Mouse (Mus musculus): ENCODE measurements around the gene Mob3b. TPM values are rescaled to one million over a fixed set of nuclear protein-coding genes. Genes with fewer than 3 reads are reported as not detected.

The Mob3b gene
- total RNA-seq, 2 experiments from 2014 or later = 5.0 to 5.4 TPM

- DNase-seq = no peak
Observed at GRCm38 (mm10) chr4:35003550-35004326, 153.5 kb downstream of the Mob3b start.

GRCm38 (mm10) chr4:34996616-34997015, 160.7 kb downstream of the Mob3b start:
- DNase-seq = no peak

- DNase-seq = no peak
Observed at GRCm38 (mm10) chr4:34993639-34993975, 163.7 kb downstream of the Mob3b start.

- DNase-seq = no peak
Observed at GRCm38 (mm10) chr4:34992866-34993638, 164.2 kb downstream of the Mob3b start.

- no peak for DNase-seq
Observed at GRCm38 (mm10) chr4:34991891-34992865, 165.1 kb downstream of the Mob3b start.

- DNase-seq = no peak
Observed at GRCm38 (mm10) chr4:34991116-34991515, 166.2 kb downstream of the Mob3b start.

GRCm38 (mm10) chr4:34990659-34991058, 166.6 kb downstream of the Mob3b start:
- DNase-seq = no peak

GRCm38 (mm10) chr4:34987568-34987967, 169.7 kb downstream of the Mob3b start:
- no peak for DNase-seq

GRCm38 (mm10) chr4:34987109-34987508, 170.2 kb downstream of the Mob3b start:
- DNase-seq = no peak

- no peak for DNase-seq
Observed at GRCm38 (mm10) chr4:34986647-34987046, 170.6 kb downstream of the Mob3b start.

GRCm38 (mm10) chr4:34984377-34984776, 172.9 kb downstream of the Mob3b start:
- no peak for DNase-seq

- DNase-seq = no peak
Observed at GRCm38 (mm10) chr4:34983511-34983910, 173.8 kb downstream of the Mob3b start.

- DNase-seq = no peak
Observed at GRCm38 (mm10) chr4:34981301-34982172, 175.7 kb downstream of the Mob3b start.

- no peak for DNase-seq
Observed at GRCm38 (mm10) chr4:34980461-34981039, 176.7 kb downstream of the Mob3b start.

GRCm38 (mm10) chr4:34976916-34977702, 180.2 kb downstream of the Mob3b start:
- DNase-seq = no peak

GRCm38 (mm10) chr4:34976331-34976778, 180.9 kb downstream of the Mob3b start:
- peak in 1 of 2 experiments; percentile 63 for DNase-seq

GRCm38 (mm10) chr4:34974795-34975194, 182.5 kb downstream of the Mob3b start:
- DNase-seq = no peak

GRCm38 (mm10) chr4:34967541-34967940, 189.7 kb downstream of the Mob3b start:
- DNase-seq = no peak

GRCm38 (mm10) chr4:34966336-34966957, 190.8 kb downstream of the Mob3b start:
- peak in 1 of 2 experiments; percentile 31 for DNase-seq

GRCm38 (mm10) chr4:34964906-34965305, 192.4 kb downstream of the Mob3b start:
- DNase-seq = no peak

All from layer of hippocampus, postnatal 36 days (tissue).